Mouse (Mus musculus): ENCODE results near the gene Rgl1. TPM values are rescaled to one million over a fixed set of nuclear protein-coding genes. Genes with fewer than 3 reads are reported as not detected.

Gene Rgl1
- polyA plus RNA-seq, 1 experiment = 49.2 TPM

- H3K4me1 ChIP-seq (ENCODE audit: control insufficient read depth, insufficient read depth, low read length) = peaks cover 3% of the 10 kb centered on the region; the same call in 1 of the 2 replicates
- H3K4me3 ChIP-seq (ENCODE audit: control insufficient read depth, low read depth, low read length) = no peak overlapping the region
- TF ChIP-seq CTCF (IDR thresholded peaks at IDR 0.05; ENCODE audit: control insufficient read depth, insufficient read depth, insufficient replicate concordance, low read depth, low read length) (no peak), POLR2A (IDR thresholded peaks at IDR 0.05; ENCODE audit: control insufficient read depth, low read depth, low read length) (no peak)
- H3K27ac ChIP-seq (ENCODE audit: control insufficient read depth, insufficient read depth, low read depth, low read length) = no peak overlapping the region
- H3K36me3 ChIP-seq (ENCODE audit: control insufficient read depth, insufficient read depth, low read length) = no peaks in the 10 kb centered on the region
- no peaks in the 10 kb centered on the region for H3K27me3 ChIP-seq (ENCODE audit: control insufficient read depth, insufficient read depth, low read length)
Observed at GRCm38 (mm10) chr1:152726095-152726494, 40.1 kb downstream of the Rgl1 start.

- H3K27me3 ChIP-seq (ENCODE audit: control insufficient read depth, insufficient read depth, low read length) = no peaks in the 10 kb centered on the region
- no peaks in the 10 kb centered on the region for H3K4me1 ChIP-seq (ENCODE audit: control insufficient read depth, insufficient read depth, low read length)
- TF ChIP-seq CTCF (IDR thresholded peaks at IDR 0.05; ENCODE audit: control insufficient read depth, insufficient read depth, insufficient replicate concordance, low read depth, low read length) = no peak
- no peak for TF ChIP-seq POLR2A (IDR thresholded peaks at IDR 0.05; ENCODE audit: control insufficient read depth, low read depth, low read length)
- no peak overlapping the region for H3K4me3 ChIP-seq (ENCODE audit: control insufficient read depth, low read depth, low read length)
- no peak overlapping the region for H3K27ac ChIP-seq (ENCODE audit: control insufficient read depth, insufficient read depth, low read depth, low read length)
- no peaks in the 10 kb centered on the region for H3K36me3 ChIP-seq (ENCODE audit: control insufficient read depth, insufficient read depth, low read length)
Observed at GRCm38 (mm10) chr1:152724286-152724685, 41.9 kb downstream of the Rgl1 start.

- no peak overlapping the region for H3K27ac ChIP-seq (ENCODE audit: control insufficient read depth, insufficient read depth, low read depth, low read length)
Observed at GRCm38 (mm10) chr1:152721535-152722198, 44.5 kb downstream of the Rgl1 start.

GRCm38 (mm10) chr1:152720969-152721368 is 45.2 kb downstream of the Rgl1 start:
- no peak overlapping the region for H3K27ac ChIP-seq (ENCODE audit: control insufficient read depth, insufficient read depth, low read depth, low read length)
- no peaks in the 10 kb centered on the region for H3K27me3 ChIP-seq (ENCODE audit: control insufficient read depth, insufficient read depth, low read length)
- no peaks in the 10 kb centered on the region for H3K4me1 ChIP-seq (ENCODE audit: control insufficient read depth, insufficient read depth, low read length)
- no peak overlapping the region for H3K4me3 ChIP-seq (ENCODE audit: control insufficient read depth, low read depth, low read length)
- H3K36me3 ChIP-seq (ENCODE audit: control insufficient read depth, insufficient read depth, low read length) = no peaks in the 10 kb centered on the region
- TF ChIP-seq CTCF (IDR thresholded peaks at IDR 0.05; ENCODE audit: control insufficient read depth, insufficient read depth, insufficient replicate concordance, low read depth, low read length) = no peak
- no peak for TF ChIP-seq POLR2A (IDR thresholded peaks at IDR 0.05; ENCODE audit: control insufficient read depth, low read depth, low read length)

More at GRCm38 (mm10) chr1:152721535-152722198, 44.5 kb downstream of the Rgl1 start:
- Histone ChIP-seq H3K4me3 (ENCODE audit: control insufficient read depth, low read depth, low read length) (no peak overlapping the region), H3K36me3 (ENCODE audit: control insufficient read depth, insufficient read depth, low read length) (no peaks in the 10 kb centered on the region), H3K27me3 (ENCODE audit: control insufficient read depth, insufficient read depth, low read length) (no peaks in the 10 kb centered on the region), H3K4me1 (ENCODE audit: control insufficient read depth, insufficient read depth, low read length) (no peaks in the 10 kb centered on the region)
- TF ChIP-seq POLR2A (IDR thresholded peaks at IDR 0.05; ENCODE audit: control insufficient read depth, low read depth, low read length) (no peak), CTCF (IDR thresholded peaks at IDR 0.05; ENCODE audit: control insufficient read depth, insufficient read depth, insufficient replicate concordance, low read depth, low read length) (no peak)

- Histone ChIP-seq H3K4me1 (ENCODE audit: control insufficient read depth, insufficient read depth, low read length) (no peaks in the 10 kb centered on the region), H3K27me3 (ENCODE audit: control insufficient read depth, insufficient read depth, low read length) (no peaks in the 10 kb centered on the region), H3K27ac (ENCODE audit: control insufficient read depth, insufficient read depth, low read depth, low read length) (no peak overlapping the region), H3K36me3 (ENCODE audit: control insufficient read depth, insufficient read depth, low read length) (no peaks in the 10 kb centered on the region), H3K4me3 (ENCODE audit: control insufficient read depth, low read depth, low read length) (no peak overlapping the region)
- TF ChIP-seq POLR2A (IDR thresholded peaks at IDR 0.05; ENCODE audit: control insufficient read depth, low read depth, low read length) (no peak), CTCF (IDR thresholded peaks at IDR 0.05; ENCODE audit: control insufficient read depth, insufficient read depth, insufficient replicate concordance, low read depth, low read length) (no peak)
Observed at GRCm38 (mm10) chr1:152718200-152718599, 48.0 kb downstream of the Rgl1 start.

DNA sequence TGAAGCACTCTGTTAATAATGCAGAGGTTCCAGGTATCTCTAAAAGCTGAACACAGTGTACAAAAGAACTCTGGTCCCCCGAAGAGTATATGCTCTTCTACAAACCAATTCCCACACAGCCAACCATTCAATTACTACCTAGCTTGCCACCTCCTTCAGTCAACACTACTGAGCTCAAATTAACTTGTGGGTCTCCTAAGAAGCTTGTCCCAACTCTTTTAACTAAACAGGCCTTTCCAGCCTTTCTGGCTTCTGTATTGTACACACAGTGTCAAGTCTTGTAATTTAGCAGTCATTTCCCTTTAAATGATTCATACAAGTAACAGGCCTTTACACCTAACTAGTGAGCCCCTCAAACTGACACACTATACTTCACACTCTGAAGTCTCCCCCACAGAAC is 48.8 kb downstream of the Rgl1 start:
- Histone ChIP-seq H3K4me1 (ENCODE audit: control insufficient read depth, insufficient read depth, low read length) (no peaks in the 10 kb centered on the region), H3K4me3 (ENCODE audit: control insufficient read depth, low read depth, low read length) (no peak overlapping the region), H3K27me3 (ENCODE audit: control insufficient read depth, insufficient read depth, low read length) (no peaks in the 10 kb centered on the region), H3K36me3 (ENCODE audit: control insufficient read depth, insufficient read depth, low read length) (no peaks in the 10 kb centered on the region), H3K27ac (ENCODE audit: control insufficient read depth, insufficient read depth, low read depth, low read length) (no peak overlapping the region)
- TF ChIP-seq CTCF (IDR thresholded peaks at IDR 0.05; ENCODE audit: control insufficient read depth, insufficient read depth, insufficient replicate concordance, low read depth, low read length) (no peak), POLR2A (IDR thresholded peaks at IDR 0.05; ENCODE audit: control insufficient read depth, low read depth, low read length) (no peak)

DNA sequence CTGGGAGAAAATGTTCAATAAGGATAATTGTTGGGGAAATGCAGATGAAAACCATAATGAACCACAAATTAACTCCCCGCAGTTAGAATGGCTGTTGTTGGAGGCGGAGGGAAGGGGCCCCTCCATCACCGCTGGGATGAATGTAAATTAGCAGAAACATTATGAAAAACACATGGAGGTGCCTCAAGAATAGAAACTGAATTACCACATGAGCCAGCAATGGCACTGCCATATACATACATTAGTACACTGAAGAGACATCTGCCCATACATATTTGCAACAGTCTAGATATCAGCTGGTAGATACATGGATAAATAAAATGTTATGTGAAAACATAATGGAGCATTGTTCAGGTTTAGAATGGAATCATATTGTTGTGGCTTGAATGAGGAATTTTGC is 51.7 kb downstream of the Rgl1 start:
- Histone ChIP-seq H3K4me3 (ENCODE audit: control insufficient read depth, low read depth, low read length) (no peak overlapping the region), H3K27ac (ENCODE audit: control insufficient read depth, insufficient read depth, low read depth, low read length) (no peak overlapping the region), H3K36me3 (ENCODE audit: control insufficient read depth, insufficient read depth, low read length) (no peaks in the 10 kb centered on the region), H3K4me1 (ENCODE audit: control insufficient read depth, insufficient read depth, low read length) (no peaks in the 10 kb centered on the region), H3K27me3 (ENCODE audit: control insufficient read depth, insufficient read depth, low read length) (no peaks in the 10 kb centered on the region)
- TF ChIP-seq CTCF (IDR thresholded peaks at IDR 0.05; ENCODE audit: control insufficient read depth, insufficient read depth, insufficient replicate concordance, low read depth, low read length) (no peak), POLR2A (IDR thresholded peaks at IDR 0.05; ENCODE audit: control insufficient read depth, low read depth, low read length) (no peak)
